Mouse (Mus musculus) kidney, adult 8-10 months (tissue): Measurements from ENCODE around the gene Csrnp3.

Source experiments
- DNase-seq, 2 experiments: peaks; one replicate each; pipeline ENCODE4 v3.0.0; 2022

Csrnp3 gene

GRCm38 (mm10) chr2:65870919-65871582 is 25.5 kb downstream of the Csrnp3 start:
- no peak for DNase-seq

DNA sequence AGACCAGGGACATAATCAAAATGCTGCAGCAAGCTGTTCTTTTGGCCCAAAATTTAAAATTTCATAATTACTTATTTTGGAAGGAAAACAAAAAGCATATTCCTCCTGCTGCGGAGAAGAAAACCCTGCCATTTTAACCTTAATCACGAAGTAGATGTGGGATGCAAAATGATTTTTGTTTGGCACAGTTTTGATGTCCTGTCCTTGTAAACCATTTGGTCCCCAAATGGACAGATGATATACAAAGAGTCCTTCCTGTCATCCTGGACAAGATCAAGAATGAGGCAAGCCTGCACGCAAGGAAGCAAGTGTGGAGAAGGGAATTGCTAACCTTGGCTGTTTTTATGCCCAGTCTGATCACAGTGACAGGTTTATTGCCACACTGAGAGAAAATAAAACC is 46.0 kb downstream of the Csrnp3 start:
- no peak for DNase-seq

DNA sequence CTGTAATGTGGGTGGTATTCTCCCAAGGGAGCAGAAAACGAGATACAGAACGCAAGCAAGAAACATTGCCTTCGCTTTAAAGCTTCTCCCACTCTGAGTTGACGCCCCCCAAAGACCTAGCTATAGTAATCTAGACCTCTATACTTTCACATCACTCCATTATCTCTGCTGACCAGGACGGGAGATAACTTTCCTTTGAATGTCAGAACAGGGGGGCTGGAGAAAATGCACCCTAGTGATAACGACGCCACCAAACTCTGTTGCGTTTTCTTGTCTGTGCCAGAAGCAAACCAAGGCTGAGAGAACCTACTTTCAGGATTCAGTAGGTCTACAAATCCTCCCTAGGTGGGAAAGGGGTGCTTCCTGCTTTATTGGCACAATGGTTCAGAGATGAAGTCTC is 47.7 kb downstream of the Csrnp3 start:
- no peak for DNase-seq

DNA sequence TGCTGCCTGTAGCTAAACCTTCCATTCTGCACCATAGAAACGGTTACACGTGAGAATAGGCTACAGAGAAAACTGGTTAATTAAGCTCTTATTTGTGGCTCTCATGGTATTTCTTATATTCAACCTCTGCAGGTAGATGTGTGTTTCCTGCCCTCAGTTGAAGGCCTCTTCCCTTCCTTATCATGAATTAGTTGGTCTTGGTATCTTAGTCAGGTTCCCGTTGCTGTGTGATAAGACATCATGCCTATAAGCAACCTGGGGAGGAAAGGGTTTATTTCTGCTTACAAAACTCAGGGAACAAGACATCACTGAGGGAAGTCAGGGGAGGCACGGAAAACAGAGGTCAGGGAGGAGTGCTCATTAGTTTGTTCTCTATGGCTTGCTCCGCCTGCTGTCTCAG is 48.7 kb downstream of the Csrnp3 start:
- DNase-seq: no peak

DNA sequence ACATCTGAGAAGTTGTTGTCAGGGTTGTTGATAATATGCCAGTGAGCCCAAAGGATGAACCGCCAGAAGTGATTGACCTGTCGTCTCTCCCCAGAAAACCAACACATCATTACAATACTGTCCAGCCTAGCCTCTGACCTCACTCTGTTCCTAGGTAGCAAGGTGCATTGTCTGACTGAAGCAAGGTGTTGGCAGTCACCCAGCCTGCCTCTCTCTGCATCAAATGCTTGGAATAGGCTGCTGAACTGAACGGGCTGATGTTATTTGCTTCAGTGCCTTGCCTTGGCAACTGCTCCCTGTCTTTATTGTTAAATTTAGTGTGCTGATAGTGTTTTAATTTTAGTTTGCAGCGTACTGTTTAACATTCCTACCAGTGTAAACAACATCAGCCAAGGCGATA is 51.0 kb downstream of the Csrnp3 start:
- DNase-seq: peak; percentile 7 to 30

DNA sequence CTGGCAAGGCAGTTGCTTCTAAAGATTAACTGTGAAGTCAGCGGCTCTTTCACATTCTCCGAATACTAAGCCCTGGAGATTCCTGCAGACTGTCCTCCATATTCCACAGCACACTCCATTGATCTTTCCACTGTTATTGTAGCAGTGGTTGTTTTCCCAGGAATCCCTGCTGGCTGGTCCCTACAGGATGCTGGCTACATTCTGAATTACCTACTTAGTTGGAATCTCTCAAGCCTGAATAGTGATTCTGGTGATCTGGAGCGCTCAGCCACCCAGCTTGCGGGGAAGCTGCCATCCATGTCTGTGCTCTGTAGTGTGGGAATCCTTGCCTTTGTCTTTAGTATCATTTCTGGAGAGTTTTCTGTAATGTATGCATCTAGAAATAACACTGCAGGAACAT is 51.5 kb downstream of the Csrnp3 start:
- peak in 1 of 2 experiments; percentile 2 for DNase-seq

GRCm38 (mm10) chr2:65899478-65899877 is 53.9 kb downstream of the Csrnp3 start:
- DNase-seq: peak in 1 of 2 experiments; percentile 12

- no peak for DNase-seq
Measured at GRCm38 (mm10) chr2:65908526-65908925, 63.0 kb downstream of the Csrnp3 start.

DNA sequence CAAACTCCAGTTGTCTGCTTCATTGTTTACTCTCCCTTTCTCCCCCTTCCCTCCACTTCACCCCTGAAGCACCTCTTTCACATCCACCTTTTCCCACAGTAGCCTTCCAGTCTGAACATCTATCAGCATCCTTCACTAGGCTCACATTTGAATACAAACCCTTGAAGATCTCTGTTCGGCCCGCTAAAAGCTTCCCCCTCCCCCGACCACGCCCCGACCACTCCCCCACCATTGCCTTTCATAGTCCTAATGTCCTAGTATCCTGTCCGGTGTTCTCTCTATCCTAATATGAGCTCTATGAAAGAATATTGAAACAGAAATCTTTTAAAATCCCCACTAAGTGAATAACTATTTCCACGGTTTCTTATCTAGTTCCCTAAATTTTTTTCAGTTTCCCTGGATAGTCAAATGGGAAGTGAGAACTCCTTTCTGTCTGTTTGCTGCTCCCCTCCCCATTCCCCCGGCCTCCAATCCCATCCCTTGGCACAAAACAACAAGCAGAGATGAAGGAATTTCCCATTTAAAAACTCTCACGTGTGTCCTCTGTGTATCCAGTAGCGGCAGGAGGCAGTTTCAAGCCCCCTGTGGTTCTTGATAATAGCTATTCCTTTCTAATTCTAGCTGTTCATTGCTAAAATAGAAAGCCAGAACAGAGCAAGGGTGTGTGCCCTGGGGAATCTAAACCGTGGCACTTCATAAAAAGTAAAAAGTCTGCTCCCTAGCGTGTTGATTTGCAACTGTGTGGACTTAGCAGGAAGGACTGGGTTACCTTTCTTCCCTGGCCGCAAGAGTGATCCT is 64.4 kb downstream of the Csrnp3 start:
- DNase-seq: no peak

DNA sequence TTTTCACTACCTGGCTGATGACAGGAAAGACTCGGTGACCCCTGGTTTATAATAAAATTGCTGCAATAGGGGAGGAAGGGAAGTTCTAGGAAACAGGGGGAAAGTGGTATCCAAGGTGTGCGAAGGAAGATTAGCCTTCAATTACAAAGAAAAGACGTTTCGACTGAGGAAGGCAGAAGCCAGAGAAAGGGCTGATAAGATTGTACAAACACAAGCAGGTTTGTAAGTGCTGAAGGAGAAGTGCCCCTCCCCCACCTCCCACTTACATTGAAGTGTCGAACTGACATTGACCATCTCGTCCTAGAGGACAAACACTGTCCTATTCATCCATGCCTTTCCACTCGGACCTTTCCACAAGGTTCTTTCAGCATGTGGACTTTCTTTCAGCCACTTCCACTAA is 70.4 kb downstream of the Csrnp3 start:
- DNase-seq: no peak

- no peak for DNase-seq
Measured at GRCm38 (mm10) chr2:65920651-65921412, 75.3 kb downstream of the Csrnp3 start.

- DNase-seq: no peak
Measured at GRCm38 (mm10) chr2:65925363-65925941, 79.9 kb downstream of the Csrnp3 start.

- DNase-seq: no peak
Measured at GRCm38 (mm10) chr2:65926935-65927708, 81.6 kb downstream of the Csrnp3 start.

DNA sequence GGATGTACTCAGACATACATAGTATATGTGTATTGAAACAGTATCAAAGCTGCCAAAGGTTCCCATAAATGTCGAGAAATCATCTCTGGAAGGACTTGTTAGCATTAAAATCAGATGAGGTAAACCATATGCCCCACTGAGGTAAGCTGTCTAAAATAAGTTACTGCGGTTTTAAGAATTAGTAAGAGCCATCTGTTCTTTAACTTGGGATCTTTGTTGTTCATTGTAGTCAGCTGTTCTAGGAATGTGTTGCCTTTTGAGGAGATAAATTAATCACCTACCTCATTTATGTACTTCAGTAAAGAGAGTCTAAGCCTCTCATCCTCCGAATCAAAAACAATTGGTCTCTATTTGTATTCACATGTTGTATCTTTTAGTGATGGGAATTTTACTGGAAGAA is 83.7 kb downstream of the Csrnp3 start:
- DNase-seq: no peak

DNA sequence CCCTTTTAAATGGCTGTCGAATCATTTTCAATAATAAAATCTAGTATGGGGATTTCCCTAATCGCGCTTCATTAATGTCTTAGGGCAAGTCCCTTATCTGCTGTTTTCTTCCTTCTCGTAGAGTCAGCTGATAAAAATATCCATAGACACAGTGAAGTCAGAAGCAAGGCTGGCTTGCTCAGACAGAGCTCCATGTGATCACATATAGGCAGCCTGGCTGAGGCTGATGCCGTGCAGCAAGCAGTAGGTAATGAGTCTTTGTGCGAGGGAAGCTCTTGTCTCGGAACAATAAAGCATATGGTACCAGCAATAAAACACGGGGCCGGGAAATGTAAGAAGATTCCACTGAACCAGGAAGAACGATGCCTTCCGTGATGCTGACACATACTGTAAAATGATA is 84.4 kb downstream of the Csrnp3 start:
- no peak for DNase-seq

- DNase-seq: no peak
Measured at GRCm38 (mm10) chr2:65931313-65931712, 85.7 kb downstream of the Csrnp3 start.

DNA sequence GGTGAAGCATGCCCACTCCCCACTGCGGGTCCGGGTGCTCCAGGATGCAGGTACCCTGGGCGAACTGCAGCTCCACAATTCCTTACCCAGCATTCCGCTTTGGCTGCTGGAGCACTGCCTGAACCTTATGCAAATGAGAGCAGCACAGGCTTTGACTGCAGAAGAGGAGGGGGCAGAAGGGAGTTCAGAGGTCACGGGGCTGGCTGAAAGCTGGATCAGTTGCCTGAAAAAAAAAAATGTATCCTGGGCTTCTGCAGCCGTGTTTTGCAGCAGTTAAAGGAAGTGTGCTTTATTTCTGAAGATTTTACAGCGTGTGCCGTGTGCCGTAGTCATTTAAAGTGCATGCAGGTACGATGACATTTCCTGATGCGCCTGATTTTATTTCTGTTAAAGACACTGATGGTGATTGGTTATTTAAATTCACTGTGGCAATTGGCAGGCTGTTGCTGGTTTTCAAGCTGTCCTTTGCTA is 86.3 kb downstream of the Csrnp3 start:
- DNase-seq: peak; percentile 61 to 68

- no peak for DNase-seq
Measured at GRCm38 (mm10) chr2:65934099-65934498, 88.5 kb downstream of the Csrnp3 start.

DNA sequence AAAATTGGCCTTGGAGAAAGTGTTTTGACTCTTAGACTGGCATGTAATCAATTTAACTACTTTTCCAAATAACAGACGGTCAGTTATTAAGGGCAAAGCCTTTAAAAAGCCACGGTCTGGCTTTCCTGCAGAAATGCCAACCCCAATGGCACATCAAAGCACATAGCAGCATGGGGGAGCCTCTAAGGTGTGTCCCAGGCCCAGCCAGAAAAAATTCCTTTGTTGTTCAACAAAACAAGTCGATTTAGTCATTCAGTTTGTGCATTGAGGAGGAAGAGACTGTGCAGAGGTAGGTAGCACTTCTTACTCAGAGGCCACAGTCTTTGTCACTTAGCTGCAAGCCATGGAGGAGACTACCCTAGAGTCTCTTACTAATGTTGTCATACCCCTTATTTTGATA is 93.3 kb downstream of the Csrnp3 start:
- no peak for DNase-seq

DNA sequence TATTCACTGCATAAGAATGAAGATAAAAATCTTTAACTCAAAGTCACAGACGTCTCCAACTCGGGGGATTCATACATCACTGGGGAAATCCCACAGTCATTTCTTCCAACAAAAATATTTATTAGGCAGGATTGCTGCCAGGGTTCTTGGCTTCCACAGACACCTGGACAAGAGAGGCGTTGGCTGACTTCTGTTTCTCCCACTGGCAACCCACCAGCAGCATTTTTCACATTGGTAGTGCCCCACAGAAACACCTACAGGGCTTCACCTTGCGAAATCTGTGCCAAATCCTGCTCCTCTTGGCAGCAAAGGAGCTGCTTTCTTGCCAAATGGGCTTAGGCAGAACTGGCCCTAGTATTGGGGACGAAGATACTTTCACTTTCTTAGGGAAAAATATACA is 94.8 kb downstream of the Csrnp3 start:
- DNase-seq: peak; percentile 18

DNA sequence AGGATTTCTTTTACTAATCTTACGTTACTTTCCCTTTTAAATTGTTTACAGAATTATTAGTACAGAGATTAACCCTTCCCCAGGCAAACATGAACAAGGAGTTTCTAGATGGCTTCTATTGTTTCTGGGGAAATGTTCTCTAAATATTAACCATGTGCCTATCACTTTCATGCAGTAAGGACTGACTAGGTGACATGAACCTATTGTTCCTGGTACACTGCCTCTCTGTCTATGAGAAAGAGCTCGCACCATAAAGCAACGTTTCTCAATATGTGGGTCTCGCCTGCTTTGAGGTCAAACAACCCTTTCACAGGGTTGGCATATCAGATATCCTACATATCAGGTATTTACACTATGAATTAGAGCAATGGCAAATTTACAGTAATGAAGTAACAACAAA is 96.8 kb downstream of the Csrnp3 start:
- DNase-seq: no peak

DNA sequence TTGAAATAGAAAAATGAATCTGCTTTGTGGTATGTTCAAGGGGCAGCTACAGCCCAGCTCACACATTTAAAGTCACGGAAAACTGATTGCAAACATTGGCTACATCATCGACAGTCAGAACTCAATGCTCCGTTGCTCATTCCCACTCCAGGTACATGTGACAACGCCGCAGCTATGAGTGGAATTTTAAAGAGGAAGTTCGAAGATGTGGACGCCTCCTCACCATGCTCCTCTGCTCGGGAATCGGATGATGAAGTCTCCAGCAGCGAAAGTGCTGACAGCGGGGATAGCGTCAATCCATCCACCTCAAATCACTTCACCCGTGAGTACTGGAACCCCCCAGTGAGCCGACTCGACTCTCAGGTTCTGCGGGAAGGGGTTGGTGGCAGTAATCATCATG is 103.2 kb downstream of the Csrnp3 start:
- DNase-seq: no peak
